Mouse (Mus musculus) cerebellum, adult 2 months (tissue): Measurements from ENCODE around the gene Ipo11.

Source experiments
- CTCF ChIP-seq: fragments of 200-500 bp; IDR thresholded peaks from 2 replicates; pipeline ENCODE4 v1.5.1; 2011; ENCODE audit warnings: low read depth, mild to moderate bottlenecking, control low read depth, low read length, moderate library complexity, borderline replicate concordance; ENCODE audit not compliant: insufficient read depth
- POLR2A ChIP-seq: fragments of 200-500 bp; IDR thresholded peaks from 2 replicates; pipeline ENCODE4 v1.6.1; 2011; ENCODE audit warnings: low read length, control low read depth, borderline replicate concordance; ENCODE audit not compliant: insufficient read depth

DNA sequence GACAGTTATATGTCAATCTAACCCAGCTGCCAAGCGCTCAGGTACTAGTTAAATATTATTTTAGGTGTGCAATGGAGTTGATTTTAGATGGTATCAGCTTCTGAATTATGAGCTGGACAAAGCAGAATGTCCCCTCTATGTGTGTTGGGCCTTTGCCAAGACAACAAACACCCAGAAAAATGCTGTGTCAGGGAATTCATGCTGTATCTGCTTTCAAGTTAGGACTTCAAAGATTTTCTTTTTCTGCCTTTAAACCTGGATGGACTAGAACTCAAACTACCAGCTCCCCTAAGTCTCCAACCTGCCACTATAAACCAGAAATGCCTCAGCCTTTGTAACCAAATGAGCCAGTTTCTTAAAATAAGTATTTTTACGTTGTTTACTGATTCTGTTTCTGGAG is 116.6 kb downstream of the Ipo11 start:
- TF ChIP-seq CTCF = no peak
- TF ChIP-seq POLR2A = no peak
